Mouse (Mus musculus) frontal cortex, postnatal 10 days (tissue): Measurements from ENCODE around the gene 9230110F15Rik.
"Not testable (repeated sequence)": the region's sequence is repeated elsewhere in the genome, so short reads cannot be mapped to it uniquely, and the experiment has no call there.

Source experiments
- DNase-seq, 2 experiments: peaks; one replicate each; pipeline ENCODE4 v3.0.0; 2022; ENCODE audit warnings: low spot score in 2 of 2, mixed read lengths in 1 of 2

Gene 9230110F15Rik

GRCm38 (mm10) chr9:35844050-35844449 lies at the start of gene 9230110F15Rik:
Gene 9230110F15Rik (minus strand): TSS chr9:35844150.
- no peak for DNase-seq

GRCm38 (mm10) chr9:35893112-35893511 lies 49.2 kb upstream of the 9230110F15Rik start:
- not testable (repeated sequence) for DNase-seq

GRCm38 (mm10) chr9:35817881-35818280 lies 26.1 kb downstream of the 9230110F15Rik start:
- DNase-seq: not testable (repeated sequence)

GRCm38 (mm10) chr9:35798146-35798545 lies 45.8 kb downstream of the 9230110F15Rik start:
- DNase-seq: no peak

GRCm38 (mm10) chr9:35790001-35790400 lies 53.9 kb downstream of the 9230110F15Rik start, which contains the start of the genes Gm27235 and D730048I06Rik:
Gene Gm27235 (minus strand): TSS chr9:35790101.
Gene D730048I06Rik (minus strand): TSS chr9:35790112.
- no peak for DNase-seq
